Mouse (Mus musculus) neural tube, embryonic 13.5 days (tissue): Measurements from ENCODE around the gene Trak1. TPM values are rescaled to one million over a fixed set of nuclear protein-coding genes. Genes with fewer than 3 reads are reported as not detected.

ENCODE experiments used
- ATAC-seq: fragments of 200-750 bp; cut with Nextera tagmentation; 2 replicates; pipeline ENCODE4 v1.8.0; 2017; ENCODE audit warnings: low read depth, mild to moderate bottlenecking, moderate TSS enrichment, moderate library complexity
- H3K27ac ChIP-seq: fragments of 300-500 bp; sonication (generic); replicated peaks from 2 replicates; pipeline ENCODE4 v1.5.1; 2015; ENCODE audit warnings: moderate library complexity, mild to moderate bottlenecking, inconsistent platforms
- H3K27me3 ChIP-seq: fragments of 300-500 bp; sonication (generic); 2 replicates; pipeline ENCODE4 v1.6.1; 2015; ENCODE audit warnings: mild to moderate bottlenecking, inconsistent platforms
- H3K36me3 ChIP-seq: fragments of 300-500 bp; sonication (generic); 2 replicates; pipeline ENCODE4 v1.6.1; 2015; ENCODE audit warnings: mild to moderate bottlenecking, inconsistent platforms
- H3K4me1 ChIP-seq: fragments of 300-500 bp; sonication (generic); replicated peaks from 2 replicates; pipeline ENCODE4 v1.6.1; 2015; ENCODE audit warnings: inconsistent platforms
- H3K4me2 ChIP-seq: fragments of 300-500 bp; sonication (generic); 2 replicates; pipeline ENCODE4 v1.6.1; 2015; ENCODE audit warnings: inconsistent platforms, mild to moderate bottlenecking, moderate library complexity
- H3K4me3 ChIP-seq: fragments of 300-500 bp; sonication (generic); 2 replicates; pipeline ENCODE4 v1.5.1; 2015; ENCODE audit warnings: mild to moderate bottlenecking, inconsistent platforms
- H3K9ac ChIP-seq: fragments of 300-500 bp; sonication (generic); 2 replicates; pipeline ENCODE4 v1.6.1; 2015; ENCODE audit warnings: moderate library complexity, mild to moderate bottlenecking, inconsistent platforms
- H3K9me3 ChIP-seq: fragments of 300-500 bp; sonication (generic); 2 replicates; pipeline ENCODE4 v1.6.1; 2016; ENCODE audit warnings: inconsistent platforms
- WGBS: fragments of 180-500 bp; shearing (Covaris S2); methylation state at CpG from one replicate; pipeline ENCODE4 v1.1.7; 2015; 5-methylcytosine and 5-hydroxymethylcytosine counted together
- polyA plus RNA-seq: library from polyadenylated mRNA; unstranded; fragments of >200 nt; fragmentation: Nextera tagmentation; extraction: Ambion mirVana; gene quantifications from 2 replicates; pipeline ENCODE4 v1.2.1, GENCODE M21; 2015

The Trak1 gene
- polyA plus RNA-seq, 1 experiment from 2014 or later = 44.3 TPM

DNA sequence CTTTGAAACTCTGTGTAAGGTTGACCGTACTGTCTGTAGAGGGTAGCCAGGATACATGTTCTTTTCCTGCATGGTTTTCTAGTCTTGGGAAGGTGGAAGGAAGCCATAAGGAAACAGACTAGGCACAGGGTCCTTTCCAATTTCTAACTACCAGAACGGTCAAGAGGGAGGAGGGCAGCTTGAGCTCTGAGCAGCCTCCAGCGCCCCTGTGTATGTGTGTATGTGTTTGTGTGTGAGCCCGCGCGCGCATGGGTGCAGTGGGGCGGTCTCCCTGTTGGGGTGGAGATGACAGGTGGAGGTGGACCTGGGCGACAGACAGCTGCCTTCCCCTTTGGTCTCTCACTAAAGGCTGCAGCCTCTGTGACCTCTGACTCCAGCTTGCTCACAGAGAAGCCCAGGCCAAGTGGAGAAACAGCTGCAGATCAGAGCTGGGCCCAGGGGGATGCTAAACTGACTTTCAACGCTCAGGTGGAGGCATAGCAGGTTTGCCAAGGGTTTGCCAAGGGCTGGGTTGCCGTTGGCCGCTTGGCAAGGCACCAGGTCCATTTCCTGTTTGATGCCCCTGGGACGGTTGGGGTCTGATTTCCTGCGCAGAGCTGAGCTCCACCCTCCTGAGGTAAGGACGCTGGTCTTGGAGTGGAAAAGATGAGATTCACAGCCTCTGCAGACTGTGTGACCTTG is 1.2 kb downstream of the Trak1 start:
- WGBS = 21% methylated on average over 15 of the region's 15 CpGs
- Histone ChIP-seq H3K9ac (peak overlapping the region; percentile 95), H3K27me3 (no peaks in the 10 kb centered on the region), H3K4me2 (peak overlapping the region; percentile 90), H3K27ac (peak overlapping the region; percentile 82), H3K4me3 (peak overlapping the region; percentile 78), H3K4me1 (peaks cover 53% of the 10 kb centered on the region), H3K36me3 (no peaks in the 10 kb centered on the region), H3K9me3 (no peaks in the 10 kb centered on the region)
- ATAC-seq = no peak

GRCm38 (mm10) chr9:121299223-121299755 is 2.0 kb downstream of the Trak1 start:
- Histone ChIP-seq H3K9me3 (no peaks in the 10 kb centered on the region), H3K9ac (peak overlapping the region; percentile 95), H3K4me2 (peak overlapping the region; percentile 90), H3K4me1 (peaks cover 60% of the 10 kb centered on the region), H3K4me3 (peak overlapping the region; percentile 78), H3K27ac (0 out of 2 replicates have a peak overlapping the region, but pooled peaks have one; percentile 30), H3K27me3 (no peaks in the 10 kb centered on the region), H3K36me3 (no peaks in the 10 kb centered on the region)
- 47% methylated on average over 9 of the region's 9 CpGs for WGBS
- no peak for ATAC-seq

DNA sequence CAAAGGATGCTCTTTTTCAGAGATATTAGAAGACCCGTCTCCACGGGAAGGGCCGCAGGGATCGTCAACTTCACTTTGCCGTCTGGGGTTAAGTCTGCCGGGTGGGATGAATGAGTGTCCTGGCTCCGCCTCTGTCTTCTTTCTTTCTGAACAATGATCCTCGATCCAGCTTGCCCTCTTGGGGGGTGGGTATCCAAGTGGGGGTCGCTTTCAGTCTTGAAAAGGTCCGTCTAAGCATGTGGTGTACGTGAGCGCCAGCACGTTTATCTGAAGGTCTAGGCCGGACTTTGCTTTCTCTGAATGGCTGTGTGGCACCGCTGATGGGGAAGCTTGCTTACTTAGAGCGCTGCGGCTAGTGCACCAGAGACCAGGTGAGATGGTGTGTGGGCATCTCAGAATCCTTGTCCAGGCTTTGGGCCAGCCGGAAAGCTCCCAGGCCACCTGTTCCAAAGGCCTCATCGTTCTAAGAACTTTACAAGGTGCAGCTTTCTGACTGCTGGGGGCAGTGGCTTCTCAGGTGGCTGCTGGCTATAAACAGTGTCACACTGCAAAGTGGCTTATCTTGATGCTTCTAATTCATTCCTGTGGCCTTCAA is 2.8 kb downstream of the Trak1 start:
- H3K36me3 ChIP-seq = no peaks in the 10 kb centered on the region
- no peaks in the 10 kb centered on the region for H3K27me3 ChIP-seq
- peak overlapping the region; percentile 78 for H3K4me3 ChIP-seq
- H3K9ac ChIP-seq = peak overlapping the region; percentile 95
- peak overlapping the region; percentile 49 for H3K27ac ChIP-seq
- no peak for ATAC-seq
- H3K4me1 ChIP-seq = peaks cover 64% of the 10 kb centered on the region
- WGBS = 22% methylated on average over 19 of the region's 19 CpGs
- H3K4me2 ChIP-seq = peak overlapping the region; percentile 90
- H3K9me3 ChIP-seq = no peaks in the 10 kb centered on the region

GRCm38 (mm10) chr9:121301041-121301920 is 4.0 kb downstream of the Trak1 start:
- 68% methylated on average over 22 of the region's 22 CpGs for WGBS
- ATAC-seq = no peak
- peak overlapping the region; percentile 90 for H3K4me2 ChIP-seq
- H3K9ac ChIP-seq = peak overlapping the region; percentile 58; the same call in 1 of the 2 replicates
- H3K36me3 ChIP-seq = no peaks in the 10 kb centered on the region
- H3K4me1 ChIP-seq = peaks cover 64% of the 10 kb centered on the region
- no peak overlapping the region for H3K4me3 ChIP-seq
- H3K27me3 ChIP-seq = no peaks in the 10 kb centered on the region
- H3K27ac ChIP-seq = peak overlapping the region; percentile 25; the same call in 1 of the 2 replicates
- H3K9me3 ChIP-seq = no peaks in the 10 kb centered on the region

DNA sequence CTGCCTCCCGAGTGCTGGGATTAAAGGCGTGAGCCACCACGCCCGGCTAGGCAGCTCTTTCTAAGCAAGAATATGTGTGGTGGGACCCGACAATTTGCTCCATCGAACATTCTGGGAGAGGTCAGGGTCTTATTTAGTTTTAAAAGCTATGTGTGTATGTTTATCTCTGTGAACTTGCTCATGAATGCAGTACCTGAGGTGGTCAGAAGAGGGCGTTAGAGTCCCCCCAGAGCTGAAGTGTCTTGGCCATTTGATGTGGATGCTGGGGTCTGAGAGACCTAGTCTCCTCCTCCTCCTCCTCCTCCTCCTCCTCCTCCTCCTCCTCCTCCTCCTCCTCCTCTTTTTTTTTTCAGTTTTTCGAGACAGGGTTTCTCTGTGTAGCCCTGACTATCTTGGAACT is 5.2 kb downstream of the Trak1 start:
- Histone ChIP-seq H3K9ac (no peak overlapping the region), H3K4me1 (peaks cover 67% of the 10 kb centered on the region), H3K27me3 (no peaks in the 10 kb centered on the region), H3K9me3 (no peaks in the 10 kb centered on the region), H3K27ac (no peak overlapping the region), H3K4me3 (no peak overlapping the region), H3K36me3 (no peaks in the 10 kb centered on the region), H3K4me2 (no peak overlapping the region)
- 85% methylated on average over 7 of the region's 8 CpGs for WGBS
- no peak for ATAC-seq

DNA sequence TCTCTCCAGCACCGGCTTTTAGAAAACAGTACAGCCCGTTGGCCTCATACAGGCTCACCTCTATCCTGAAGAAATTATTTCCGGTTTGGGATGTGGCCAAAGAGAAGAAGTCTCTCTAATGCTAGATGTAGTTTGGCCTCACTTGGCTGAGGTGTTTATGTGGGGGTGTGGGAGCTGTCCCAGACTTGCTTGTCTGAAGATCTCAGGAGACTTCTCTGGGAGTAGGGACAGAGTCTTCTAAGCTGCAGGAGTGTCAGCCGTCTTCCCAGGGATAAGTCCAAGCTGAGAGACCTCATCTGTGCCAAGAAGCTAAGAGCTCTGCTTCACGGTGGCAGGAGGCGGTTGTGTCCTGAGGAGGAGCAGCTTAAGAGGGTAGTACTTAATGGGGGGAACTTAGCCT is 5.8 kb downstream of the Trak1 start:
- Histone ChIP-seq H3K4me3 (no peak overlapping the region), H3K27me3 (no peaks in the 10 kb centered on the region), H3K9me3 (no peaks in the 10 kb centered on the region), H3K27ac (peak overlapping the region; percentile 52), H3K4me2 (peak overlapping the region; percentile 39), H3K4me1 (peaks cover 64% of the 10 kb centered on the region), H3K36me3 (no peaks in the 10 kb centered on the region), H3K9ac (0 out of 2 replicates have a peak overlapping the region, but pooled peaks have one; percentile 41)
- ATAC-seq = no peak
- 51% methylated on average over 6 of the region's 6 CpGs for WGBS

DNA sequence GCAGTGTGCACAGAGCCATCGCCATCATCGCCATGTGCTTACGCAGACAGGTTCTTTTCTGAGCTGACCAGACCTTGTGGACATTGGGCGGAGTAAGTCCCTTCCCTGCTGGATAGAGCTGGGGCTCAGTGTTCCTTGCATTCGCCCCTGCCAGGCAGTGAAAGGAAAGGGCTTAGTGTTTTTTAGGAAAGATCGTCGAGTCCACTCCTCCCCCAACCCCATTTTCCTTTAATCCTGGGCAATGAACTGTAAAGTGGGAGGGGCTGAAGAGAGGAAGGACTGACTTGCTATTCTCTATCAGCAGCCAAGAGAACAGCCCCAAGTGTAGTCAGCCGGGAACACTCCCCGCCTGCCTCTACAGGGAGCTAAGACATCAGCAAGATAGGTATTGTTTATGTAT is 6.4 kb downstream of the Trak1 start:
- Histone ChIP-seq H3K4me2 (peak overlapping the region; percentile 39), H3K4me3 (no peak overlapping the region), H3K27me3 (no peaks in the 10 kb centered on the region), H3K27ac (peak overlapping the region; percentile 52), H3K9me3 (no peaks in the 10 kb centered on the region), H3K36me3 (no peaks in the 10 kb centered on the region), H3K4me1 (peaks cover 58% of the 10 kb centered on the region), H3K9ac (0 out of 2 replicates have a peak overlapping the region, but pooled peaks have one; percentile 41)
- 14% methylated on average over 9 of the region's 9 CpGs for WGBS
- peak; percentile 41; the same call in 1 of the 2 replicates for ATAC-seq

DNA sequence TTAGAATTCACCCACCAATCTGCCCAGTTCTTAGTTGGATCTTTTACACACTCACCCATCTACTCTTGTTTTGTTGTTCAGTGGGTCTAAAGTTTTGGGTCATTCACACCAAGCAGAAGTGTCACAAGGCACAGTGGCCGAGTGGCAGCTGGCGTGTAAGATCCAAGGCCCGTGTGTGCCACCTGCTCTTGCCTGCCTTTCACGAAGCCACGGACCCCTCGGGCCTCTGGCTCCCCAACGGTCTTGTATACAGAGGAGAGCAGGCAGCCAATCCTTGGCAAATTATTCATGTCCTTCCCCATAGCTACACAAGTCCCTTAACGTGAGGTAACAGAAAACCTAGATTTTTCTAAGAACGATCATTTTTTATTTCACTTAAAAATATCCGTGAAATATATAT is 7.2 kb downstream of the Trak1 start:
- ATAC-seq = no peak
- H3K36me3 ChIP-seq = no peaks in the 10 kb centered on the region
- H3K27ac ChIP-seq = peak overlapping the region; percentile 52; the same call in 1 of the 2 replicates
- no peaks in the 10 kb centered on the region for H3K27me3 ChIP-seq
- no peak overlapping the region for H3K4me3 ChIP-seq
- H3K9ac ChIP-seq = no peak overlapping the region
- H3K4me1 ChIP-seq = peaks cover 55% of the 10 kb centered on the region
- WGBS = 43% methylated on average over 10 of the region's 10 CpGs
- no peak overlapping the region for H3K4me2 ChIP-seq
- H3K9me3 ChIP-seq = no peaks in the 10 kb centered on the region

- Histone ChIP-seq H3K9ac (no peak overlapping the region), H3K4me1 (peaks cover 54% of the 10 kb centered on the region), H3K27me3 (no peaks in the 10 kb centered on the region), H3K36me3 (no peaks in the 10 kb centered on the region), H3K4me3 (no peak overlapping the region), H3K27ac (no peak overlapping the region), H3K9me3 (no peaks in the 10 kb centered on the region), H3K4me2 (no peak overlapping the region)
- 94% methylated on average over 4 of the region's 4 CpGs for WGBS
- no peak for ATAC-seq
Measured at GRCm38 (mm10) chr9:121305456-121305855, 8.2 kb downstream of the Trak1 start.

DNA sequence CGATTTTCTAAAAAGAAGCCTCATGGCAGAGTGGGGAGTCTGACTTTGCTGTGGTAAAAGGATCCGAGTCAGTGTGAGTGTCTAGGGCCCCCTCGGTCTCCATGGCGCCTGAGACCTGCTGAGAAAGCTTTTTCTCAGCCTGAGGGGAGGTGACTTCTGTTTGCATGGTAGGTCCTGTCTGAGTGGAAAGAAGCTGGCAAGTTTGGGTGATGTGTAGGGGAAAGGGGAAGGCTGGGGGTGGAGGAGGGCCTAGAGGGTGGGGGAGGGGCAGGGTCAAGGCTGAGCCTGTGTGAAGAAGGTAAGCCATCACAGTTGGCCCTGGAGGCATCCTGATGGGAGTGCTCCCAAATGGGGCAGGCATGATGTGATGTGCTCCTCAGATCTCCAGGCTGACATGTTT is 12.0 kb downstream of the Trak1 start:
- Histone ChIP-seq H3K27ac (peak overlapping the region; percentile 56), H3K27me3 (no peaks in the 10 kb centered on the region), H3K36me3 (no peaks in the 10 kb centered on the region), H3K4me3 (no peak overlapping the region), H3K9me3 (no peaks in the 10 kb centered on the region), H3K4me2 (no peak overlapping the region), H3K9ac (no peak overlapping the region), H3K4me1 (peaks cover 64% of the 10 kb centered on the region)
- WGBS = 26% methylated on average over 4 of the region's 4 CpGs
- ATAC-seq = no peak

GRCm38 (mm10) chr9:121310501-121310900 is 13.2 kb downstream of the Trak1 start:
- H3K4me3 ChIP-seq = no peak overlapping the region
- no peaks in the 10 kb centered on the region for H3K36me3 ChIP-seq
- WGBS = 63% methylated on average over 7 of the region's 7 CpGs
- no peak for ATAC-seq
- no peaks in the 10 kb centered on the region for H3K9me3 ChIP-seq
- H3K27ac ChIP-seq = no peak overlapping the region
- peaks cover 73% of the 10 kb centered on the region for H3K4me1 ChIP-seq
- H3K4me2 ChIP-seq = no peak overlapping the region
- H3K27me3 ChIP-seq = no peaks in the 10 kb centered on the region
- H3K9ac ChIP-seq = no peak overlapping the region

- Histone ChIP-seq H3K27ac (peak overlapping the region; percentile 96), H3K4me3 (no peak overlapping the region), H3K36me3 (no peaks in the 10 kb centered on the region), H3K27me3 (no peaks in the 10 kb centered on the region), H3K4me2 (no peak overlapping the region), H3K9me3 (no peaks in the 10 kb centered on the region), H3K9ac (0 out of 2 replicates have a peak overlapping the region, but pooled peaks have one; percentile 38), H3K4me1 (peaks cover 84% of the 10 kb centered on the region)
- 58% methylated on average over 6 of the region's 6 CpGs for WGBS
- no peak for ATAC-seq
Measured at GRCm38 (mm10) chr9:121311846-121312236, 14.5 kb downstream of the Trak1 start.
